ENCODE assay signal across 13 mouse cellular contexts in the genomic region with DNA sequence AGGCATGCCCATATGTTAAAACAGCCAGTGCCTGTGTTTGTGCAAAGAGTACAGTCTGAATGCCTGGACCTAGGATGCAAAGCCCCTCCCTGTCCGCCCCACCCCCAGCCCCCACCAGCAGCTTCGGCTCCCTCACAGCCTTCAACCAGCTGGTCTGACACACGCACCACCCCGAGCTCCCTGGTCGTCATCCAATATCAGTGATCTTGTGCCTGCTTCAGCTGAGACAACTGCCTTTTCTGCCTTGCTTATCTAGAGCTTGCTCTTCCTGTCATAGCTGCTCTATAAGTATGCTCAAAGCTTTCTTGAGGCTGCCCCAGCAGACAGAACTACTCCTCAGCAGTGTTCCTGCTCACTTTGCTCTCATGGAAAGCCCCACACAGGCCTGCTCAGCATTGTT. TPM values are rescaled to one million over a fixed set of nuclear protein-coding genes. Genes with fewer than 3 reads are reported as not detected.
DNase-seq lines count a peak whose midpoint lies in the region; ATAC-seq and TF ChIP-seq lines count a peak whose summit lies in the region.
"Had no signal": no experiment of that assay in that cellular context is flagged by ENCODE, and none has a peak within 500 bp of the region (broad histone marks: within the 10 kb centered on the region; RNA-seq: fewer than 3 reads in every experiment).

No protein-coding gene starts in this region.

- H3K36me3 ChIP-seq in heart, embryonic 12.5 days = no peaks in the 10 kb centered on the region
- no peaks in the 10 kb centered on the region for H3K36me3 ChIP-seq in liver, embryonic 11.5 days (ENCODE audit: control insufficient read depth, insufficient read depth, low read length)
- H3K36me3 ChIP-seq in liver, postnatal 0 days (replicated peaks; ENCODE audit: insufficient read depth, low read length) = no peaks in the 10 kb centered on the region
- H3K36me3 ChIP-seq in intestine, embryonic 16.5 days (ENCODE audit: control insufficient read depth, insufficient read depth, low read length) = no peaks in the 10 kb centered on the region

- WGBS in heart, embryonic 12.5 days = 10% methylated on average over 5 of the region's 5 CpGs
- 12% methylated on average over 5 of the region's 5 CpGs for WGBS in liver, embryonic 11.5 days
- WGBS in liver, postnatal 0 days (ENCODE audit: insufficient replicate concordance) = 20% methylated on average over 5 of the region's 5 CpGs
- WGBS in intestine, embryonic 16.5 days = 14% methylated on average over 5 of the region's 5 CpGs

- H3K27me3 ChIP-seq in heart, embryonic 12.5 days (replicated peaks) = no peaks in the 10 kb centered on the region
- H3K27me3 ChIP-seq in liver, embryonic 11.5 days (replicated peaks; ENCODE audit: control insufficient read depth, insufficient read depth, low read length) = no peaks in the 10 kb centered on the region
- H3K27me3 ChIP-seq in liver, postnatal 0 days (ENCODE audit: insufficient read depth, low read length) = no peaks in the 10 kb centered on the region
- H3K27me3 ChIP-seq in intestine, embryonic 16.5 days (replicated peaks; ENCODE audit: control insufficient read depth, insufficient read depth, low read length) = no peaks in the 10 kb centered on the region
- H3K27me3 ChIP-seq: CH12.LX had no signal

- peaks cover 16% of the 10 kb centered on the region for H3K4me1 ChIP-seq in heart, embryonic 12.5 days (replicated peaks)
- H3K4me1 ChIP-seq in liver, embryonic 11.5 days (replicated peaks; ENCODE audit: control insufficient read depth, insufficient read depth, low read length) = peaks cover 5% of the 10 kb centered on the region; the same call in 1 of the 2 replicates
- 0 out of 2 replicates have a peak, but pooled peaks cover 2% of the 10 kb centered on the region for H3K4me1 ChIP-seq in liver, postnatal 0 days (ENCODE audit: insufficient read depth)
- H3K4me1 ChIP-seq in intestine, embryonic 16.5 days (ENCODE audit: control insufficient read depth, insufficient read depth, low read length) = peaks cover 29% of the 10 kb centered on the region

- DNase-seq in heart, adult 18-20 months = no peak
- no peak for DNase-seq in liver, embryonic 11.5 days (ENCODE audit: low spot score)
- DNase-seq in liver, postnatal 0 days = no peak
- DNase-seq in cerebellum, adult 11-12 months = peak; percentile 45
- no peak for DNase-seq in gastrocnemius, postnatal 25 days
- DNase-seq in right cerebral cortex, postnatal 4 days = no peak

- H3K9ac ChIP-seq in heart, embryonic 12.5 days = no peak overlapping the region
- H3K9ac ChIP-seq in liver, embryonic 11.5 days (ENCODE audit: low read depth, low read length) = no peak overlapping the region
- H3K9ac ChIP-seq in liver, postnatal 0 days (replicated peaks) = no peak overlapping the region
- no peak overlapping the region for H3K9ac ChIP-seq in intestine, embryonic 16.5 days (ENCODE audit: low read depth, low read length)

- peak; percentile 33; the same call in 1 of the 2 replicates for ATAC-seq in heart, embryonic 12.5 days (ENCODE audit: insufficient number of reproducible peaks, low FRiP score)
- ATAC-seq in liver, embryonic 11.5 days (replicated peaks; ENCODE audit: low FRiP score) = peak; percentile 60
- no peak for ATAC-seq in liver, postnatal 0 days
- no peak for ATAC-seq in intestine, embryonic 16.5 days

- no peaks in the 10 kb centered on the region for H3K9me3 ChIP-seq in heart, embryonic 12.5 days (replicated peaks)
- H3K9me3 ChIP-seq in liver, embryonic 11.5 days (ENCODE audit: control insufficient read depth, low read length) = no peaks in the 10 kb centered on the region
- H3K9me3 ChIP-seq in liver, postnatal 0 days (ENCODE audit: low read length) = no peaks in the 10 kb centered on the region
- H3K9me3 ChIP-seq in intestine, embryonic 16.5 days (ENCODE audit: control insufficient read depth, low read length) = no peaks in the 10 kb centered on the region

- peak overlapping the region; percentile 42 for H3K4me2 ChIP-seq in heart, embryonic 12.5 days
- no peak overlapping the region for H3K4me2 ChIP-seq in liver, embryonic 11.5 days
- no peak overlapping the region for H3K4me2 ChIP-seq in liver, postnatal 0 days (ENCODE audit: low read depth, low read length)
- no peak overlapping the region for H3K4me2 ChIP-seq in intestine, embryonic 16.5 days (ENCODE audit: low read depth, low read length)

- peak overlapping the region; percentile 22; the same call in 1 of the 2 replicates for H3K27ac ChIP-seq in heart, embryonic 12.5 days (ENCODE audit: poor library complexity, severe bottlenecking)
- no peak overlapping the region for H3K27ac ChIP-seq in liver, embryonic 11.5 days (ENCODE audit: low read depth, low read length)
- H3K27ac ChIP-seq in liver, postnatal 0 days (ENCODE audit: low read depth) = no peak overlapping the region
- peak overlapping the region; percentile 35; the same call in 1 of the 2 replicates for H3K27ac ChIP-seq in intestine, embryonic 16.5 days (ENCODE audit: low read length)

- no peak for TF ChIP-seq EP300 in liver, postnatal 0 days (IDR thresholded peaks at IDR 0.05; ENCODE audit: low read depth)

- TF ChIP-seq CTCF in liver, postnatal 0 days (IDR thresholded peaks at IDR 0.05; ENCODE audit: low read depth) = no peak

- no peak overlapping the region for H3K4me3 ChIP-seq in heart, embryonic 12.5 days
- H3K4me3 ChIP-seq in liver, embryonic 11.5 days (ENCODE audit: low read depth, low read length) = no peak overlapping the region
- no peak overlapping the region for H3K4me3 ChIP-seq in liver, postnatal 0 days (ENCODE audit: low read depth, low read length)
- H3K4me3 ChIP-seq in intestine, embryonic 16.5 days (ENCODE audit: low read length) = no peak overlapping the region

RNA-seq across cellular contexts. Expression of gene Nobox, which starts 13.4 kb away (rescaled TPM):
- not detected in 2 replicates for polyA plus RNA-seq in heart, embryonic 12.5 days (2016; fragmentation: Nextera tagmentation; extraction: Ambion mirVana)
- not detected for total RNA-seq in heart, adult 18-20 months (2021)
- not detected in 2 replicates for polyA plus RNA-seq in liver, embryonic 11.5 days (2014; fragmentation: Nextera tagmentation; extraction: Ambion mirVana)
- not detected in 2 replicates for polyA plus RNA-seq in liver, postnatal 0 days (2015; fragmentation: Nextera tagmentation; extraction: Ambion mirVana)
- polyA plus RNA-seq in intestine, embryonic 16.5 days (2015; fragmentation: Nextera tagmentation; extraction: Ambion mirVana) = not detected in 2 replicates
- total RNA-seq in gastrocnemius, postnatal 25 days (2021) = not detected
- total RNA-seq: CH12.LX; layer of hippocampus, adult 18-20 months; liver, adult 2 months had no signal
- polyA plus RNA-seq: heart, postnatal 0 days; neural tube, embryonic 11.5 days had no signal

RNA-seq across cellular contexts. Expression of gene Arhgef5, which starts 30.5 kb away (rescaled TPM):
- polyA plus RNA-seq in heart, embryonic 12.5 days (2016; fragmentation: Nextera tagmentation; extraction: Ambion mirVana) = 8.6 and 8.9 TPM in 2 replicates
- total RNA-seq in heart, adult 18-20 months (2021) = 10 to 100 TPM; 12.7 to 13.3 TPM
- polyA plus RNA-seq in liver, embryonic 11.5 days (2014; fragmentation: Nextera tagmentation; extraction: Ambion mirVana) = 3.1 and 3.8 TPM in 2 replicates
- polyA plus RNA-seq in liver, postnatal 0 days (2015; fragmentation: Nextera tagmentation; extraction: Ambion mirVana) = 2.6 and 3.1 TPM in 2 replicates
- 20.0 and 20.7 TPM in 2 replicates for polyA plus RNA-seq in intestine, embryonic 16.5 days (2015; fragmentation: Nextera tagmentation; extraction: Ambion mirVana)
- total RNA-seq in gastrocnemius, postnatal 25 days (2021) = 1 to 10 TPM; 2.6 to 3.4 TPM
- total RNA-seq: CH12.LX had no signal

Comparison
In these comparisons a context has a peak if more than half of its experiments do, and no peak if none do; other contexts are left out.
1. ATAC-seq: peak in heart, embryonic 12.5 days (single experiment) and liver, embryonic 11.5 days (single experiment); none in liver, postnatal 0 days (single experiment) and intestine, embryonic 16.5 days (single experiment).
2. H3K27ac ChIP-seq: peak in heart, embryonic 12.5 days (single experiment) and intestine, embryonic 16.5 days (single experiment); none in liver, embryonic 11.5 days (single experiment) and liver, postnatal 0 days (single experiment).